Mouse (Mus musculus) ovary, adult 2 months (tissue): ENCODE measurements around the gene Gpx8. TPM values are rescaled to one million over a fixed set of nuclear protein-coding genes. Genes with fewer than 3 reads are reported as not detected.

ENCODE experiments used
- polyA plus RNA-seq: library from polyadenylated mRNA; depleted of rRNA; stranded (reverse); fragments of >200 nt; gene quantifications from 2 replicates; pipeline ENCODE4 v1.2.3, GENCODE M21; 2012; rRNA removed

The Gpx8 gene
- 4.3 and 6.0 TPM in 2 replicates for polyA plus RNA-seq

GRCm38 (mm10) chr13:113046211-113046883, at the start of gene Gpx8:
Gene Gpx8 (minus strand): TSS chr13:113046410.

DNA sequence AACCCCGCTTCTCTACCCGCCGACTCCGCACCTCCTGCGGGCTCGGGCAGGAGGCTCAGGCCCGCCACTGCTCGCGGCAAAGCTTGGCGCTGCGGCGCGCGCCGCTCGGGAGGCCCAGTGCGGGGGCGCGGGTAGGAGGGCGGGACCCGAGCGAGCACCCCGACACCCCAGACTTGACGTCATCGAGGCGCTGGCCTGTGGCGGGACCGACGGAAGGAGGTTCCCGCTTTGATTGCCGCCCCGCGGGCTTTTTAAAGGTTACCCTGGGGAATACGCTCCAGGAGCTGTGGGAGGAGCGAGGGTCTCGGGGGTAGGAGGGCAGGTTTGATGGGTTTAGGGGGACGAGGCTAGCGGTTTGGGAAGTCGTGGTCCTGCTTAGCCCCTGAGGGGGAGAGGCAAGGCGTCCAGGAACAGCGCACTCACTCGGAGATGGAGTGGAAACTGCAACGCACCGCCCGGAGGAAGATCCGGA, 11.2 kb downstream of the Gpx8 start, which contains the start of gene Cdc20b:
Gene Cdc20b, plus strand, starts transcription at position 162 of the 472 bp plus-strand sequence.

GRCm38 (mm10) chr13:112993531-112994152, 52.6 kb downstream of the Gpx8 start, which contains the start of gene Mcidas:
Gene Mcidas (plus strand): TSS chr13:112993845.

Other genes with a start within 250 kb of the Gpx8 start
- 34.9 and 38.9 TPM in 2 replicates for gene Plpp1, start 245.6 kb downstream of the Gpx8 start, polyA plus RNA-seq
- gene Mtrex, start 119.0 kb downstream of the Gpx8 start, polyA plus RNA-seq, result 3.6 and 4.5 TPM in 2 replicates
- gene Dhx29, start 119.0 kb downstream of the Gpx8 start, polyA plus RNA-seq, result 3.4 and 4.3 TPM in 2 replicates
- gene Ccno, start 58.6 kb downstream of the Gpx8 start, polyA plus RNA-seq, result 56.9 and 58.4 TPM in 2 replicates
- 0.21 and 0.39 TPM in 2 replicates for gene Mcidas, start 52.6 kb downstream of the Gpx8 start, polyA plus RNA-seq
- gene Cdc20b, start 11.3 kb downstream of the Gpx8 start, polyA plus RNA-seq, result 0.16 and 0.31 TPM in 2 replicates
- gene Gzma, start 54.6 kb upstream of the Gpx8 start, polyA plus RNA-seq, result 0.19 TPM in 1 of 2 replicates, not detected in the other
- gene Esm1, start 163.2 kb upstream of the Gpx8 start, polyA plus RNA-seq, result 1.0 and 1.2 TPM in 2 replicates
- not detected in 2 replicates for gene Gzmk, start 179.5 kb upstream of the Gpx8 start, polyA plus RNA-seq
- 2.8 and 3.7 TPM in 2 replicates for gene BC067074, start 246.7 kb upstream of the Gpx8 start, polyA plus RNA-seq